Mouse (Mus musculus): Measurements from ENCODE around the gene Stn1.

DNA sequence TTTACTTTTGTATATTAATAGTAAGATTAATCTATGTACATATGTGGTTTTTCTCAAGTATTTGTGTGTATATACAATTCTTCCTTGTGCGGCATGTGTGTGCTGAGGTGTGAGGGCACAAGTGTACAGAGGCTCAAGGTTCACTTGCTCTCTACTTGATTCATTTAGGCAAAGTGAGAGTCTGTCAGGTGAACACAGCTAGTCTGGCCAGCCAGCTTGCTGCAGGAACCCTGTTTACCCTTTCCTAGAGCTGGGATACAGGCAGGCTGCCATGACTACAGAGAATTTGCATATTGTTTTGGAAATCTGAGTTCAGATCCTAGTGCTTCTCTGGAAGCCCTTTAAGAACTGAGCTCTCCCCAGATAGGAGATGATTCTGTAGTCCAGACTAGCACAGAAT is 49.7 kb upstream of the Stn1 start:
- TF ChIP-seq EP300 (IDR thresholded peaks at IDR 0.05; ENCODE audit: low read depth) (no peak), CTCF (IDR thresholded peaks at IDR 0.05; ENCODE audit: low read depth) (no peak)
